Mouse (Mus musculus) thymus, adult 18-20 months (tissue): ENCODE data around the gene Nlrp1a.

ENCODE experiments used
- DNase-seq, 2 experiments: peaks; one replicate each; pipeline ENCODE4 v3.0.0; 2022; ENCODE audit warnings: mixed read lengths in 2 of 2

Gene Nlrp1a

GRCm38 (mm10) chr11:71144661-71145060 lies at the start of gene Nlrp1a:
Gene Nlrp1a (minus strand): TSS chr11:71144704.
- DNase-seq, result peak in 1 of 2 experiments; percentile 3

GRCm38 (mm10) chr11:71169633-71170032 lies 25.1 kb upstream of the Nlrp1a start:
- DNase-seq, result no peak

GRCm38 (mm10) chr11:71164139-71164538 lies 19.6 kb upstream of the Nlrp1a start:
- DNase-seq, result no peak

- DNase-seq, result no peak
Observed at GRCm38 (mm10) chr11:71159439-71160136, 15.1 kb upstream of the Nlrp1a start.

DNA sequence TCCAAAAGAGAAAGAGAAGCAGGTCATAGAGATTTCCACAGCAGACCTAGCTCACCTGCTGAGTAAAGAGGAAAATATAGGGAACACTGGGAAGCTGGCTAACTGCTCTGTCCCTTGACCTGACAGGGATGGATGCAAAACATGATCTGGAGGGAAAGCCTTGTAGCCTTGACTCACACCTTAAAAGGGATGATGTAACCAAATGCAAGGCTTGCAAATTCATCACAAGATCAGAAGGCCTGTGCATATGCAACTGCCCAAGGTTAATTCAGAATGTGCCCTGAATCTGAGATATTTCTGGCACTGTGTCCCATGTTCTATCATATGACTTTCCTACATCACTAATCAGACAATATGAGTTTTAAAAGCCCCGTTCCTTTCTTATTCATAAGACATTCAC lies 10.8 kb upstream of the Nlrp1a start:
- no peak for DNase-seq

- no peak for DNase-seq
Observed at GRCm38 (mm10) chr11:71142031-71142430, 2.5 kb downstream of the Nlrp1a start.

GRCm38 (mm10) chr11:71107128-71107527 lies 37.4 kb downstream of the Nlrp1a start:
- no peak for DNase-seq

DNA sequence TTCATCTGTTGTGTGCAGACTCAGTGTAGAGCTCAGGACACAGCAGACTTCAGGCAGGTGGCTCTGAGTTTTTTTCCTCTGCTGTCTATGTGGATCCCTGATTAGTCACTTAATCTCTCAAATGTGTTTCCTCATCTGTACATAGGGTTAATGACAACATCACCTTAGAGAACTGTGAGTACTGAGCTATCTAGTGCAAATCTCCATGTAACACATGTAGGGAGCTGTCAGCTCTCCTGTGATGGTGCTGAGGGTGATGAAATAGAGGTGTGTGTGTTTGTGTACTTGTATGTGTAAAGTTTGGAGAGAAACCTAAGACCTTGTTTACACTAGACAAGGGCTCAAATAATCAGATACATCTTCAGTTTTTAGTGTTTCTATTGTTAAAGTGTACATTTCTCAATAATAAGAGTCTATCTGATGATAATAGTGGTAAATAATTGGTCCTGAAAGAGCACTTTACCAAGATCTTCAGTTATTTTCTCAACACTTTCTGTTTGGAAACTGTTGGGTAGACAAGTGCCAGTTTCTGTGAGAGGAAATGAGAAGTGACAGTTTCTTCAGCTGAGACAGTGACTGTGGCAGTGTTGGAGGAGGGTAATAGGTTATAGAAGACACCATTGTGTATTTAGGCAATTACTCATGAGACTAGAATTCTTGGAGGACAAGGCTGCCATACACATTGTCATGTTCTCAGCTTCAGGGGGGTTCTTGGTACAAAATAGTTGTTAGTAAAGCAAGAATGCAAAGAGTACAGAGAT lies 38.1 kb downstream of the Nlrp1a start:
- no peak for DNase-seq

DNA sequence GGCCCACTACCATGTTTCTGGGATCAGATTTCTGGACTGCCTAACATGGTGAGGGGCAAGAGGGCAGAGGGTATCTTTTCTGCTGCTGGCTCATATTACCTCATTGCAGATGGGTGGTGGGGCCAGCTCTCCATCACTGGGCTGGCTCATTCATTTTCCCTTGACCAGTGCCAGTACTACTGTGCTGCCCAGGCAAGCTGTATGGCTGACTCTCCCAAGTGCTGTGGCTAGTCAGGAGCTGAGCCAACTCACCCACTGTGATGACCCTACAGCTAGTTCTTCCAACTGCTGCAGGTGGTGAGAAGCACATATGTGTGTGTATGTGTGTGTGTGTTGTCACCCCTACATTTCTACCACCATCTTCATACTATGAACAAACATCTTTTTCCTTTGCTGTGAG lies 40.6 kb downstream of the Nlrp1a start:
- DNase-seq, result no peak

DNA sequence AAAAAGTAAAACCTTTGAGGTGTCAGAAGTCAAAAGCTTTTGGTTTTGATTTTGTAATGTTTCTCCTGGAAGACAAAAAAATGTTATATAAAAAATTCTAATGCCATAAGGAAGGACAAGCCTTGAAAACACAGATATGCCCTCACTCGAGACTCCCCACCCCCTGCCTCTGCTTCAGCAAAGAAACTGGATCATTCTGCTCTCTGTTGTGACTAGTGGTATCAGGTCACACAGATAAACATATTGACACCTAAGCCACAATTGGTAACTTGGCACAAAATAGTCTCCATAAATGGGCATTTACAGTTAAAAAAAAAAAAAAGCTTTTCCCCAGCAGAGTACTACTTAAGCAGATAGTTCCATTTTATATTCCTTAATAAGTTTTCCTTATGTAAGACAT lies 68.2 kb downstream of the Nlrp1a start:
- DNase-seq, result no peak

GRCm38 (mm10) chr11:71052554-71052953 lies 92.0 kb downstream of the Nlrp1a start:
- DNase-seq, result no peak
